Mouse (Mus musculus) heart, adult 2 months (tissue): ENCODE results near the gene Sbk3. TPM values are rescaled to one million over a fixed set of nuclear protein-coding genes. Genes with fewer than 3 reads are reported as not detected.

Source experiments
- DNase-seq, 2 experiments: peaks; one replicate each; pipeline ENCODE4 v3.0.0; 2021
- H3K27ac ChIP-seq: fragments of 200-600 bp; 2 replicates; pipeline ENCODE4 v1.8.1; 2022
- H3K27me3 ChIP-seq: fragments of 200-500 bp; 2 replicates; pipeline ENCODE4 v1.6.1; 2012; ENCODE audit warnings: mild to moderate bottlenecking, low read length, inconsistent platforms, mixed read lengths; ENCODE audit not compliant: control insufficient read depth, insufficient read depth
- H3K36me3 ChIP-seq: fragments of 200-500 bp; 2 replicates; pipeline ENCODE4 v1.6.1; 2012; ENCODE audit warnings: low read length, inconsistent platforms; ENCODE audit not compliant: control insufficient read depth, insufficient read depth
- H3K4me1 ChIP-seq: fragments of 200-500 bp; 2 replicates; pipeline ENCODE4 v1.6.1; 2011; ENCODE audit warnings: low read length; ENCODE audit not compliant: control insufficient read depth, insufficient read depth
- H3K4me3 ChIP-seq: fragments of 200-600 bp; 2 replicates; pipeline ENCODE4 v1.8.1; 2022
- H3K79me2 ChIP-seq: fragments of 200-500 bp; replicated peaks from 2 replicates; pipeline ENCODE4 v1.6.1; 2012; ENCODE audit warnings: mild to moderate bottlenecking, inconsistent platforms, low read length, moderate library complexity, mixed read lengths; ENCODE audit not compliant: control insufficient read depth, insufficient read depth
- H3K9ac ChIP-seq: fragments of 200-500 bp; 2 replicates; pipeline ENCODE4 v1.6.1; 2012; ENCODE audit warnings: low read depth, mild to moderate bottlenecking, control low read depth, inconsistent platforms, low read length, mixed read lengths
- CTCF ChIP-seq: fragments of 200-600 bp; IDR thresholded peaks from 2 replicates; pipeline ENCODE4 v1.8.1; 2022; ENCODE audit warnings: antibody characterized with exemption, mild to moderate bottlenecking, moderate library complexity
- EP300 ChIP-seq: fragments of 200-500 bp; IDR thresholded peaks from 2 replicates; pipeline ENCODE4 v1.6.1; 2011; ENCODE audit warnings: low read depth, low read length, control low read depth; ENCODE audit not compliant: insufficient read depth
- POLR2A ChIP-seq: fragments of 200-500 bp; IDR thresholded peaks from 2 replicates; pipeline ENCODE4 v1.6.1; 2011; ENCODE audit warnings: mild to moderate bottlenecking, low read depth, low read length, control low read depth; ENCODE audit not compliant: insufficient read depth
- WGBS: fragments of 180-500 bp; shearing (Covaris S2); methylation state at CpG from one replicate; pipeline ENCODE4 v1.1.7; 2018; 5-methylcytosine and 5-hydroxymethylcytosine counted together
- intact Hi-C: fragments of 180-260 bp; cut with DNase I; formaldehyde crosslinking; loops from one replicate; pipeline ENCODE4 v1.15.1; 2025
- polyA plus RNA-seq: library from polyadenylated mRNA; depleted of rRNA; stranded (reverse); fragments of >200 nt; gene quantifications from 2 replicates; pipeline ENCODE4 v1.2.3, GENCODE M21; 2012
- total RNA-seq, 2 experiments: library from RNA; stranded (reverse); gene quantifications; 2 replicates each; pipeline ENCODE4 v1.2.3; 2021

Gene Sbk3
- total and polyA plus RNA-seq, 3 experiments = 39.4 to 66.1 (median 46.1) TPM

DNA sequence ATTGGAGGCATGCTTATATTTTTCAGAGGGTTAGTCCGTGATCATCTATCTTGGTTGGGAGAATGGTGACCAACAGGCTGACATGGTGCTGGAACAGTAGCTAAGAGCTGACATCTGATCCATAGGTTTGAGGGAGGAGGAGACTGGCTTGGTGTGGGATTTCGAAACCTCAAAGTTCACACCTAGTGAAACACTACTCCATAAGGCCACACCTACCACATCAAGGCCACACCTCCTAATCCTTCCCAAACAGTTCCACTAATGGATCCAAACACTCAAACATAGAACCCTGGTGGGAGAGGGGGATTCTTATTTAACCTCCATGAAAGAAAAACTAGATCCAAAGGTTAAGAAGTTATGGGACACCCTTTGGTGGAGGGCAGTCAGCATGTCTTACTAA is 46.0 kb upstream of the Sbk3 start:
- TF ChIP-seq EP300 = no peak
- no peak for TF ChIP-seq POLR2A
- no peak for TF ChIP-seq CTCF
- Histone ChIP-seq H3K27ac (no peak overlapping the region), H3K36me3 (no peaks in the 10 kb centered on the region), H3K4me1 (peaks cover 4% of the 10 kb centered on the region; the same call in 1 of the 2 replicates), H3K27me3 (no peaks in the 10 kb centered on the region), H3K4me3 (no peak overlapping the region), H3K9ac (no peak overlapping the region), H3K79me2 (no peaks in the 10 kb centered on the region)
- no peak for DNase-seq
- intact Hi-C loops = loop anchor here (10.0 kb wide), 1 partner anchor 362 kb away; the partner anchor contains the start of gene Ppp6r1
- 100% methylated on average over 2 of the region's 2 CpGs for WGBS

DNA sequence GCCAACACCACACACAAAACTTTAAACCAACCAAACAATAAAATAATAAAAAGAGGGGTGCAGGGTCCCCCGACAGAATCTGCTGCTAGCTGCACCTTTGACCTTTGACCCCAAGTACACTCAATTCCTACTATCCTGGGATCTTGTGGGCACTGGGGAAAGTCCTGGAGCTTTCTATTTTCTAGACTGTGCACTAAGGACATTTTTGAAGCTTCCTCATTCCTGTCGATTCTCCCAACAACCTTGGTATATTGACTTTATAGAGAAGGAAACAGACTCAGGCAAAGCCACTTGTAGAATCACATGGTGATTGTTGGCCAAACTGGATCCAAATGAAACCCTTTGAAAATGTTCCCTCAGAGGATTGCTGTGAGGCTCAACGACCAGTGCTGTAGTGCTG is 45.1 kb upstream of the Sbk3 start:
- 58% methylated on average over 3 of the region's 3 CpGs for WGBS
- peak overlapping the region; percentile 87 for H3K4me3 ChIP-seq
- intact Hi-C loops = loop anchor here (10.0 kb wide), 1 partner anchor 361 kb away; the partner anchor contains the start of gene Ppp6r1
- H3K79me2 ChIP-seq = no peaks in the 10 kb centered on the region
- H3K27ac ChIP-seq = peak overlapping the region; percentile 97
- no peaks in the 10 kb centered on the region for H3K27me3 ChIP-seq
- TF ChIP-seq POLR2A (no peak), CTCF (no peak), EP300 (no peak)
- no peak for DNase-seq
- H3K9ac ChIP-seq = peak overlapping the region; percentile 94
- H3K4me1 ChIP-seq = peaks cover 3% of the 10 kb centered on the region; the same call in 1 of the 2 replicates
- H3K36me3 ChIP-seq = no peaks in the 10 kb centered on the region

DNA sequence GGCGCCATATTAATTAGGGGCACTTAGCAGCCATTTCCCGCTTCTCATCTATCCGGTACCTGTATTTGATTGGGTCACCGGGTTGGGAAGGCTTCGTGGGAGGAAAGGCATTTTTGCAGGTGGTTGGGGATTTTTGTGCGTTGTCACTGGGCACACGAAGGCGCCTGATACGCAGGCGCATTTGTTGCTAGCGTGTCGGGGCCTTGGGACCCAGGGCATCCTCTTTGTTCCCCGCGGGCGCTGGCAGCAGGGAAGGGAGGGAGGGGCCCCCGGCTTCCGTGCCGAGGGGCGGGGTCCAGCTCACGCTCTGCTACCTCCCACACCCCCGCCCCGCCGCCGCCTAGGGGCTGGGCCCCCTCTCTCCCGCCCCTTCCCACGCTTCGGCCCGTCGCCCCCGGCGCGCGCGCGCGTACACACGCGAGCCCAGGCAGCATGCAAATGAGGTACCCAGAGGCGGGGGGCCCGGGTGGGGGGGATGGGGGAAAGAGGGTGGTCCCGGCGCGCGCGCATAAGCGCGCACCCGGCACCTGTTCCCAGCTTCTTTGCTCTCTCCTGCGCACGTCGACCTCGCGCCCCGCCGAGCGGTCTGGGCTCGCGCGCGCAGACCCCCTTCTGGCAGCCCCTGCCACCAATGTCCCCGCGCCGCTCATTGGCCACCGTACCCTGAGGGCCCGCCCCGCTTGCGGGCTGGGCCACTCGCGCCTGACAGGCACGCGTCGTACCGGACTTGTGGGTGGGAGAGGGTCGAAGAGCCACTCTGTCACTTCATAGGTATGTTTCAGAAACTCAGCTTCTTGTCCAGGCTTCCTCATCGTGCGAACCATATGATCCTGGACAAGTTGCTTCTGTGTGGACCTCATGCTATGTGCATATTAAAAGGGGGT is 44.4 kb upstream of the Sbk3 start, which contains the start of gene Gm44973:
Gene Gm44973, plus strand, starts transcription at position 379 of the 884 bp plus-strand sequence.
- intact Hi-C loops = loop anchor here (1.0 to 10.0 kb wide), 3 partner anchors 47 to 361 kb away; partner anchors contain the start of genes Ppp6r1, U2af2 and Ube2s
- no peak for TF ChIP-seq EP300
- TF ChIP-seq CTCF = no peak; the same call in 1 of the 2 replicates
- TF ChIP-seq POLR2A = peak; percentile 54
- Histone ChIP-seq H3K4me1 (peaks cover 3% of the 10 kb centered on the region; the same call in 1 of the 2 replicates), H3K27ac (peak within 1 kb of the TSS; percentile 97), H3K9ac (peak within 1 kb of the TSS; percentile 96), H3K4me3 (peak within 1 kb of the TSS; percentile 87), H3K79me2 (no peaks in the 10 kb centered on the region), H3K36me3 (no peaks in the 10 kb centered on the region), H3K27me3 (no peaks in the 10 kb centered on the region)
- DNase-seq = peak; percentile 94 to 96
- under 1% methylated on average over 72 of the region's 76 CpGs for WGBS

DNA sequence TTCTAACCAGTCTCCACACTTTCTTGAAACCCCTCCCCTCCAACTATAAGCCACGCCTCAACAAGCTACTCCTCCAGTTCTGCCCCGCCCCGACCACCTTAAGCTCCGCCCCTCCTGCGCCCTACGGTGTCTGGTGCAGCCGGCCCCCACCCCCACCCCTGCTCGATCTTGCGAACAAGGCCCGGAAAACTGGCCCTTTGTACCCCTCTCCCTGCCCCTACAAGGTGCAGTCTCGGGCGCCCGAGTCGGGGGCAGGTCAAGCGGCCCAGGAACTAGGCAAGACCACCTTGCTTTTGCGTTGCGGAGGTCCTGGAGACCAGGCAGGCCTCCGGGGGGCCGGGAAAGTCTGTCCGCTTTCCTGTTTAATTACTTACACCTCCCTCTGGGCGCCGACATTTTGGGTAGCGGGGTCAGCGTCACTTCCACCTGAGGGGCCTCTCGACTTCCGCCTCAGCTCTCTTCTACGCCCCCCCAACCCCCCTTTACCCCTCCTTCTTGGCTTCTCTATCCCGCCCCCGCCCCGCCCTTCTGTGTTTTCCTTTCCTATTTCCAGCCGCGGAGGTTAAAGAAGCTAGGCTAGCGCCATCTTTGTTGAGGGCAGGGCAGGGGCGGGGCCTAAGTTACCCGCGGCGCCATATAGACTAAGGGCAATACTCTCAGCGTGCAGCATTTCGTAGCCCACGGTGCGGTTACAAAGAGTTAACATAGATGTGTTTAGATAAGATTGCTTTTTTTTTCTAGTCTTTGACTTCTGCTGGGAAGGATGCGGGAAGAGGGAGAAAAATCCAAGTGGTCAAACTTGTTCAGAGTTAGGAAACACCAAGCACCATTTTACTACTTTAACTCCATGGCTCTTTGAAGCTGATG is 43.5 kb upstream of the Sbk3 start, which contains the start of the genes Zfp524 and Fiz1:
Gene Zfp524, plus strand, starts transcription at position 165 of the 867 bp plus-strand sequence.
Gene Fiz1, minus strand, starts transcription at position 447 of the 867 bp plus-strand sequence.
- H3K27ac ChIP-seq = peak within 1 kb of the TSS; percentile 97
- DNase-seq = peak; percentile 96 to 99
- H3K79me2 ChIP-seq = no peaks in the 10 kb centered on the region
- H3K4me1 ChIP-seq = peaks cover 2% of the 10 kb centered on the region; the same call in 1 of the 2 replicates
- under 1% methylated on average over 42 of the region's 42 CpGs for WGBS
- H3K4me3 ChIP-seq = peak within 1 kb of the TSS; percentile 87
- no peak for TF ChIP-seq CTCF
- 0 out of 2 replicates have a peak, but pooled peaks have one; percentile 28 for TF ChIP-seq POLR2A
- no peaks in the 10 kb centered on the region for H3K27me3 ChIP-seq
- intact Hi-C loops = loop anchor here (1.0 to 10.0 kb wide), 4 partner anchors 48 to 360 kb away; partner anchors contain the start of genes Ppp6r1, U2af2 and Ube2s
- H3K36me3 ChIP-seq = no peaks in the 10 kb centered on the region
- peak within 1 kb of the TSS; percentile 96 for H3K9ac ChIP-seq

DNA sequence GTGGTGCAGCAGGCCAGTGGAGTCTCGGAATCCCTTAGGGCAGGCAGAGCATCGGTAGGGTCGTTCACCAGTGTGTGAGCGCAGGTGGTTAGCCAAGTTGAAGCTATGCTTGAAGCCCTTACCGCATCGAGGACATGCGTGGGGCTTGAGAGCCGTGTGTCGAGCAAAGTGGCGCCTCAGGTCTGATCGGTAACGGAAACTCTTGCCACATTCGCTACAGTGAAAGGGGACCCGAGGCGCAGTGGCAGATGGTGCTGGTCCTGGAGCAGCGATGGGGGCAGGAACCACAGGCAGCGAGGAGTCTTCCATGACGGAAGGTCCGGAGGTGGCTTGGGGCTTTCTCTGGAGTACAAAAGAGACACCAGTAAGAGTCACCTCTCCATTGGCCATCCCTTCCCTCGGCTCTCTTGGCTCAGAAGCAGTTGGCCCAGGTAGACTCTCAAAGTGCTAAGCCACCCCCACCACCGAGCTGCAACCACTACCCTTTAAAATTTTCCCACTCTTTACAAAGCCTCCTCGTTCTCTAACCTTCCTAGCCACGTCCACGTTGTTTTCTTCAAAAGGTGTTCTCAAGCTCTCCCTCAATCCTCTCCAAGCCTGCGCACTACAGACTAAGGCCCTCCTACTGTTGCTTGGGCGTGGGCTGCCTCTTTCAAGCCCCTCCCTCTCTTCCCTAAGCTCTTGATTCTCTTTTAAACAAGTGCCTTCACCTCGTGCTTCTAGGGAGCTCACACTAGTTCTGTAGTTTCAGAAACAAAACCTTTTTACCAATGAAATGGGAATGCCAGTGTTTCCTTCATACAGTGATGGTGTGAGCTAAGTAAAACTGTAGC is 41.9 kb upstream of the Sbk3 start:
- WGBS = 90% methylated on average over 27 of the region's 27 CpGs
- no peak overlapping the region for H3K4me3 ChIP-seq

More for the DNA sequence above, 41.9 kb upstream of the Sbk3 start:
- no peak for DNase-seq
- no peaks in the 10 kb centered on the region for H3K79me2 ChIP-seq
- H3K9ac ChIP-seq = no peak overlapping the region
- H3K27ac ChIP-seq = no peak overlapping the region
- H3K4me1 ChIP-seq = no peaks in the 10 kb centered on the region
- intact Hi-C loops = loop anchor here (2.0 to 10.0 kb wide), 3 partner anchors 16 to 358 kb away; partner anchors contain the start of genes Ppp6r1 and Zfp579
- no peak for TF ChIP-seq CTCF
- no peak for TF ChIP-seq POLR2A
- TF ChIP-seq EP300 = no peak
- H3K36me3 ChIP-seq = no peaks in the 10 kb centered on the region
- no peaks in the 10 kb centered on the region for H3K27me3 ChIP-seq
